Mouse (Mus musculus): Measurements from ENCODE around the gene Hmgxb4.

GRCm38 (mm10) chr8:75067287-75067686, 74.1 kb downstream of the Hmgxb4 start:
- no peak for TF ChIP-seq CTCF (IDR thresholded peaks at IDR 0.05; ENCODE audit: borderline replicate concordance, insufficient read depth, low read length)
- TF ChIP-seq POLR2A (IDR thresholded peaks at IDR 0.05; ENCODE audit: low read depth, low read length): no peak
